Mouse (Mus musculus): ENCODE measurements around the gene Scrt2.

DNA sequence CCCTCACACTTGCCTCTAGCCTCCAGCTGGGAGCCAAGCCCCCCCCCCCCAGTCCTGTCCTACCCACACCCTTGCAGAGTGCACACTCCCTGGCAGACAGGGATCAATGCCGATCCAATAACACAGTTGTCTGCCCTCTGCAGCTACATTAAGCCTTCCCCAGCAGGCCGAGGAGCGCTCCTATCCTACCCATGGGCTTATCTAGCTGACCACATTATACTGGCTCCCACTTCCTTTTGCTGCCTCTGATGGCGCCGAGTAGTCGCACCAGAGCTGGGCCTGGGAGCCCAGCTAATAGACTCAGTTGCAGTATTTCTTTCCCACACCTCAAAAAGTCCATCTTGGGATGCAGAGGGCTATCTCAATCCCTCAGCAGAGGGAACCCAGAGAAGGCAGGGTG lies 4.1 kb downstream of the Scrt2 start:
- TF ChIP-seq TAL1 (IDR thresholded peaks at IDR 0.05; ENCODE audit: low read length) (no peak), GATA1 (IDR thresholded peaks at IDR 0.05; ENCODE audit: low read length) (no peak)

All from erythroblast, embryonic 14.5 days (primary cell).